Mouse (Mus musculus): ENCODE measurements around the gene Gm42372.

DNA sequence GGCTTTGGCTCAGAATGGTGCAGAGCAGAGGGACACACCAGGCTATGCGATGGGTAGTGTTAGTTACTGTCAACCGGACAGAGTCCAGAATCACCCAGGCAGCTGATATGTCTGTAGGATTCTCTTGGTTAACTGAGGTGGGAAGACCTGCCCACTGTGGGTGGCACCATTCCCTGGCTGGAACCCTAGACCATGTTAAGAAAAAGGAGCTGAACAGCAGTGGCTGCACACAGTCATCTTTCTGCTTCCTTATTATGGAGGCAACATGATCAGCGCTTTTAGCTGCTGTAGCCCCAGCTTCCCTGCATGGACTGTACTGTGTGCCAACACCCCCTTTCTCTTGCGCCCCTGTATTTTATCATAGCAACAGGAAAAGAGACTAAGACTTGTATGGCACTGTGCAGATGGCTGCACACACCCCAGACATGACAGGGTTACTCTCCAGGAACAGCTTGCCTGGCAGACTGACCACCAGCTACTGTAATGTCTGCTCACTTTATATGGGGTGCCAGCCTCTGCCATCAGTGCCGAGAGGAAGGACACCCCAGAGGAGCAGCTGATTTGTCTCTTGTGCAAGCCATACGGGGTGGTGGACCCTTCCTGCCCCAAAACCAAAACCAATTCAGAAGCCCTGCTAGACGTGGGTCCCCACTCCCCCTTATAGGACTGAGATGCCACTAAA, 29.2 kb downstream of the Gm42372 start:
- TF ChIP-seq CHD2 (IDR thresholded peaks at IDR 0.05; ENCODE audit: low read length) (no peak), NRF1 (IDR thresholded peaks at IDR 0.05; ENCODE audit: insufficient read depth, low read depth, low read length, poor library complexity, severe bottlenecking) (no peak), MYB (IDR thresholded peaks at IDR 0.05; ENCODE audit: low read depth, low read length) (no peak), CTCF (IDR thresholded peaks at IDR 0.05 in 2 of 3, conservative IDR thresholded peaks at IDR 0.05 in 1 of 3; ENCODE audit: control insufficient read depth in 1 of 3, insufficient read depth in 1 of 3, low read depth in 2 of 3, low read length in 3 of 3, poor library complexity in 1 of 3, severe bottlenecking in 1 of 3) (no peak), EP300 (IDR thresholded peaks at IDR 0.05; ENCODE audit: low read depth in 1 of 2, low read length in 2 of 2) (no peak), CHD1 (IDR thresholded peaks at IDR 0.05; ENCODE audit: low read depth, low read length) (no peak), USF1 (IDR thresholded peaks at IDR 0.05; ENCODE audit: low read depth, low read length) (no peak), RCOR1 (IDR thresholded peaks at IDR 0.05; ENCODE audit: low read depth, low read length) (no peak), POLR2A (IDR thresholded peaks at IDR 0.05; ENCODE audit: control insufficient read depth in 1 of 2, insufficient read depth in 1 of 2, low read depth in 1 of 2, low read length in 2 of 2, poor library complexity in 1 of 2) (no peak), GATA1 (IDR thresholded peaks at IDR 0.05; ENCODE audit: low read depth, low read length) (no peak), RAD21 (IDR thresholded peaks at IDR 0.05; ENCODE audit: low read depth, low read length) (no peak)

Measured in MEL (cell line).